Mouse (Mus musculus): ENCODE data around the gene Mtfr1l.

- no peak for TF ChIP-seq CTCF (IDR thresholded peaks at IDR 0.05; ENCODE audit: borderline replicate concordance, insufficient read depth, low read length)
- no peak for TF ChIP-seq POLR2A (IDR thresholded peaks at IDR 0.05; ENCODE audit: low read depth, low read length)
Observed at GRCm38 (mm10) chr4:134580351-134581148, 45.4 kb upstream of the Mtfr1l start.

All from embryonic fibroblast, embryonic 13.5 days (primary cell).